Mouse (Mus musculus) effector memory CD4-positive, alpha-beta T cell, adult 7 months (primary cell): Measurements from ENCODE around the gene Olfr1294. TPM values are rescaled to one million over a fixed set of nuclear protein-coding genes. Genes with fewer than 3 reads are reported as not detected.

Source experiments
- polyA plus RNA-seq: library from polyadenylated mRNA; unstranded; fragments of 100-300 nt; shearing (Covaris generic); gene quantifications from one replicate; pipeline ENCODE4 v1.2.1, GENCODE M21; 2017

Gene Olfr1294
- not detected for polyA plus RNA-seq

GRCm38 (mm10) chr2:111540191-111540590 lies at the start of gene Olfr1294:
Gene Olfr1294 (minus strand): TSS chr2:111540291.

GRCm38 (mm10) chr2:111569581-111569980 lies 29.5 kb upstream of the Olfr1294 start, which contains the start of gene Olfr1295:
Gene Olfr1295 (minus strand): TSS chr2:111569681.

GRCm38 (mm10) chr2:111524903-111525302 lies 15.2 kb downstream of the Olfr1294 start, which contains the start of gene Olfr1293-ps:
Gene Olfr1293-ps (plus strand): TSS chr2:111525203.

GRCm38 (mm10) chr2:111496880-111497279 lies 43.2 kb downstream of the Olfr1294 start, which contains the start of gene Olfr1291-ps1:
Gene Olfr1291-ps1 (plus strand): TSS chr2:111497180.

GRCm38 (mm10) chr2:111493729-111494128 lies 46.4 kb downstream of the Olfr1294 start, which contains the start of gene Olfr1290:
Gene Olfr1290 (minus strand): TSS chr2:111493829.

Other genes starting within 250 kb of the Olfr1294 start
- gene Olfr1279, start 239.7 kb downstream of the Olfr1294 start, polyA plus RNA-seq = not detected
- not detected for gene Olfr1280, start 226.3 kb downstream of the Olfr1294 start, polyA plus RNA-seq
- not detected for gene Olfr1281, start 213.8 kb downstream of the Olfr1294 start, polyA plus RNA-seq
- not detected for gene Olfr1282, start 204.2 kb downstream of the Olfr1294 start, polyA plus RNA-seq
- not detected for gene Olfr1283, start 173.5 kb downstream of the Olfr1294 start, polyA plus RNA-seq
- not detected for gene Olfr1284, start 164.8 kb downstream of the Olfr1294 start, polyA plus RNA-seq
- not detected for gene Olfr1286, start 117.2 kb downstream of the Olfr1294 start, polyA plus RNA-seq
- gene Olfr1287, start 91.1 kb downstream of the Olfr1294 start, polyA plus RNA-seq = not detected
- not detected for gene Olfr1288, start 66.2 kb downstream of the Olfr1294 start, polyA plus RNA-seq
- gene Olfr1289, start 59.5 kb downstream of the Olfr1294 start, polyA plus RNA-seq = not detected
- gene Olfr1290, start 46.5 kb downstream of the Olfr1294 start, polyA plus RNA-seq = not detected
- gene Olfr1291-ps1, start 43.1 kb downstream of the Olfr1294 start, polyA plus RNA-seq = 0.10 TPM
- gene Olfr1293-ps, start 15.1 kb downstream of the Olfr1294 start, polyA plus RNA-seq = not detected
- gene Olfr1295, start 29.4 kb upstream of the Olfr1294 start, polyA plus RNA-seq = not detected
- gene Olfr1297, start 86.2 kb upstream of the Olfr1294 start, polyA plus RNA-seq = not detected
- not detected for gene Olfr1298, start 108.9 kb upstream of the Olfr1294 start, polyA plus RNA-seq
- gene Olfr1299, start 121.1 kb upstream of the Olfr1294 start, polyA plus RNA-seq = not detected
- gene Olfr1301, start 210.7 kb upstream of the Olfr1294 start, polyA plus RNA-seq = not detected
- gene Olfr1302, start 237.1 kb upstream of the Olfr1294 start, polyA plus RNA-seq = not detected